Mouse (Mus musculus) lung, adult 2 months (tissue): ENCODE data around the gene Spock2.

Source experiments
- CTCF ChIP-seq: fragments of 200-500 bp; IDR thresholded peaks from 2 replicates; pipeline ENCODE4 v1.5.1; 2011; ENCODE audit warnings: mild to moderate bottlenecking, low read length, control low read depth; ENCODE audit not compliant: insufficient read depth
- POLR2A ChIP-seq: fragments of 200-500 bp; IDR thresholded peaks from 2 replicates; pipeline ENCODE4 v1.6.1; 2011; ENCODE audit warnings: low read depth, mild to moderate bottlenecking, control low read depth, low read length, borderline replicate concordance; ENCODE audit errors: extremely low read depth

DNA sequence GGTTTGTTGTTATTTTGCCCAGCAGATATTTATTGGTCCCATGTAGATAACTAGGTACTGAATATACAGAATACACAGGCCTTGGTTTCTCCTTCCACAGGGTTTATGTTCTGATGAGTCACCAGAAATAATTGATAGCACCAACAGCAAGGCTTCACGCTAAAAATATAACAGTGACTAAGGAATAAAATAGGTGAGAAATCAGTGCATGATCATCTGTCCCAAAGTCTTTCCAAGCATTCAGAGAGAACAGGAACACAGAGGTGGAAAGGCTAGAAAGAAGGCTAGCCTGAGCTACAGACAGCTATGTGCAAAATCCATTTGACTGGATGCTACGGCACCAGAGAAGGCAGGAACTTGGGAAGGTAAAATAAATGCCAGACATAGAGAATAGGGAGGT, 10.5 kb upstream of the Spock2 start:
- TF ChIP-seq CTCF = no peak
- no peak for TF ChIP-seq POLR2A
